Mouse (Mus musculus) cerebellum, adult 2 months (tissue): ENCODE results near the gene Zbtb17.

Source experiments
- CTCF ChIP-seq: fragments of 200-500 bp; IDR thresholded peaks from 2 replicates; pipeline ENCODE4 v1.5.1; 2011; ENCODE audit warnings: low read depth, mild to moderate bottlenecking, control low read depth, low read length, moderate library complexity, borderline replicate concordance; ENCODE audit not compliant: insufficient read depth
- POLR2A ChIP-seq: fragments of 200-500 bp; IDR thresholded peaks from 2 replicates; pipeline ENCODE4 v1.6.1; 2011; ENCODE audit warnings: low read length, control low read depth, borderline replicate concordance; ENCODE audit not compliant: insufficient read depth

DNA sequence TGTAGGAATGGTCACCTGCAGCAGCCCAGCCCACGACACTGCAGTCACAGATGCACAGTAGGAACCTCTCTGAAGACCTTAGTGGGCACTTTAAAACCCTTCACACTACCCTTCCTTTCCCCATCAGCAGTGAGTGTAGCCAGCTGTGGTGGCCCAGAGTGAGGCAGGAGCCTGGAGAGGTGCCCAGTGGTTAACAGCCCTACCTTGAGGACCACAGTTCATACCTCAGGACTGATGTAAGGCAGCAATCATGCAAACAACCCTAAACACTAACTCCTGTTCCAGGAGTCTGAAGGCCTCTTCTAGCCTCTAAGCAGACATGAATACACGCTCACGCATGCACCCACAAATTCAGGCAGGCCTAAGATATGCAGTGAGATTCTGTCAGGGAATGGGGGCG is 60.0 kb downstream of the Zbtb17 start:
- TF ChIP-seq POLR2A (no peak), CTCF (no peak)
